7 mouse cellular contexts compared by ENCODE assay signal in the genomic region with DNA sequence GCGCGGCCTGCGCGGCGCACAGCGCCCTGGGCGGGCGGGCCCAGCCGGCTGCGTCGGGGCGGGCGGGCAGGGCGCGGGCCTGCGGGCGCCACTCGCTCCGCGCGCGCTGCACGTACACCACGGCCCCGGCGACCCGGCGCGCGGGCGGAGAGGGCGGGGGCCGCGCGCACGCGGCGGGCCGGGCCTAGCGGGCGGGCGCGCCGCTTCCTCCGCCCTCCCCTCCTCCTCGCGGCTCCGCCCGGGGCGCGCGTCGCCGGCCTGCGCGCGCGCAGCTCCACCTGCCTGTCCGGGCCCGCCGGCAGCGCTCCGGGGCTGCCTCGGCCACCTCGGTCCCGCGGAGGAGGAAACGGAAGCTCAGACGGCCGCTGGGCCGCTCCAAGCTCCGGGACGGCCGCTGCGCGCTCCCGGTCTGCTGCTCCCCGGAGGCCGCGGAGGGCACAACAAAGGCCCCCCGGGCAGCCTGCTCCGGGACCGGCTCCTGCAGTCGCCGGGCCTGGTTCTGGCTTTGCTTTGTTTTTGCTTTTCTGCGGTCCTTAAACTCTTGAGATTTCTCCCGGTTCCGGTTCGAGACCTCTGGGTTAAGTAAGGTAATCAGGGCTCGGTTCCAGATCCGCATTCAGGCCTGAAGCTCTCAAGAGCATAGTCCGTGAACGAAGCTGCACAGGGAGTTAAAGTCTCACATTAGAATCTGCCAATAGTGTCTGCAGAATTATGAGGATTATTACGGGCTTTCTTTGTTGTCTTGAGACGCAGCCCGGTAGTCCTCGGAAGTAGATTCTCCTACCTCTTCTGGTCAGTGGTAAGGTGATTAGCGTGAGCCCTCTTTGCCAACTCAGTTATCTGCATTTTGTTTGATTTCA. TPM values are rescaled to one million over a fixed set of nuclear protein-coding genes. Genes with fewer than 3 reads are reported as not detected.
DNase-seq lines count a peak whose midpoint lies in the region; ATAC-seq and TF ChIP-seq lines count a peak whose summit lies in the region.

Gene Egln1, minus strand, starts transcription at position 116 of the 860 bp plus-strand sequence.

- H3K27ac ChIP-seq in cortical plate, adult 2 months (ENCODE audit: insufficient read depth, low read length) = peak within 1 kb of the TSS; percentile 97

- H3K4me1 ChIP-seq in cortical plate, adult 2 months (ENCODE audit: control insufficient read depth, insufficient read depth, low read length) = peaks cover 7% of the 10 kb centered on the region

- peak; percentile 73 to 81 for DNase-seq in adrenal gland, adult 18-20 months (ENCODE audit: low spot score in 2 of 2)
- DNase-seq in gastrocnemius, postnatal 10 days = peak; percentile 78
- DNase-seq in induced T-regulatory cell, adult 2 months (ENCODE audit: low read depth) = peak; percentile 86
- peak; percentile 47 to 74 for DNase-seq in left cerebral cortex, postnatal 14 days (ENCODE audit: low spot score in 2 of 2)
- DNase-seq in right cerebral cortex, postnatal 36 days (ENCODE audit: low spot score in 2 of 2) = peak; percentile 51 to 70

- no peak for TF ChIP-seq CTCF in cortical plate, adult 2 months (IDR thresholded peaks at IDR 0.05; ENCODE audit: extremely low read depth, insufficient read depth, low read length)

- intact Hi-C loops in left cerebral cortex, postnatal 14 days (cut with DNase I) = loop anchor here (2.0 to 5.0 kb wide), 3 partner anchors 52 to 78 kb away; partner anchors contain the start of genes Exoc8, Sprtn and Tsnax

- peak; percentile 33; the same call in 1 of the 2 replicates for TF ChIP-seq POLR2A in cortical plate, adult 2 months (IDR thresholded peaks at IDR 0.05; ENCODE audit: extremely low read depth, insufficient read depth, low read length)

- ATAC-seq in megakaryocyte-erythroid progenitor cell, adult 5-6 weeks (replicated peaks; ENCODE audit: low FRiP score, low TSS enrichment, poor library complexity, severe bottlenecking) = peak; percentile 55

- H3K4me3 ChIP-seq in cortical plate, adult 2 months (ENCODE audit: insufficient read depth, low read length) = peak within 1 kb of the TSS; percentile 96

RNA-seq across cellular contexts. Expression of gene Egln1, which starts in this region (rescaled TPM):
- 10 to 100 TPM; 70.9 to 90.0 TPM for total RNA-seq in adrenal gland, adult 18-20 months (2021)
- polyA plus RNA-seq in cortical plate, adult 2 months (2012; rRNA removed) = 59.4 and 62.0 TPM in 2 replicates
- 10 to 100 TPM; 60.0 to 71.9 TPM for total RNA-seq in gastrocnemius, postnatal 10 days (2021)
- 10 to 100 TPM; 57.5 to 58.0 TPM for total RNA-seq in left cerebral cortex, postnatal 14 days (2021)
- total RNA-seq in megakaryocyte-erythroid progenitor cell, adult 5-6 weeks (2014; fragmentation: Nextera tagmentation) = 12.8 and 16.6 TPM in 2 replicates
- 11.7 and 13.6 TPM in 2 replicates for total RNA-seq in megakaryocyte-erythroid progenitor cell, adult 5-6 weeks (2017)

Comparison
In these comparisons a context has a peak if more than half of its experiments do, and no peak if none do; other contexts are left out.
1. Peak in every context shown above with its lines: DNase-seq, ATAC-seq, H3K4me3 ChIP-seq and H3K27ac ChIP-seq.